Comparison of ENCODE assay signal across 9 mouse cellular contexts in genomic region chr3:65442269-65442668, GRCm38 (mm10). TPM values are rescaled to one million over a fixed set of nuclear protein-coding genes. Genes with fewer than 3 reads are reported as not detected.
DNase-seq lines count a peak whose midpoint lies in the region; ATAC-seq and TF ChIP-seq lines count a peak whose summit lies in the region.
"Had no signal": no experiment of that assay in that cellular context is flagged by ENCODE, and none has a peak within 500 bp of the region (broad histone marks: within the 10 kb centered on the region; RNA-seq: fewer than 3 reads in every experiment).

No protein-coding gene starts in this region.

- WGBS in liver, postnatal 0 days (ENCODE audit: insufficient replicate concordance): 76% methylated on average over 4 of the region's 4 CpGs

- no peak overlapping the region for H3K4me3 ChIP-seq in liver, postnatal 0 days (ENCODE audit: low read depth, low read length)
- H3K4me3 ChIP-seq: liver, embryonic 15.5 days had no signal

- no peak for TF ChIP-seq EP300 in liver, postnatal 0 days (IDR thresholded peaks at IDR 0.05; ENCODE audit: low read depth)

- H3K27me3 ChIP-seq in liver, postnatal 0 days (ENCODE audit: insufficient read depth, low read length): no peaks in the 10 kb centered on the region
- H3K27me3 ChIP-seq: liver, embryonic 15.5 days had no signal

- no peaks in the 10 kb centered on the region for H3K36me3 ChIP-seq in liver, postnatal 0 days (replicated peaks; ENCODE audit: insufficient read depth, low read length)
- H3K36me3 ChIP-seq: liver, embryonic 15.5 days had no signal

- H3K4me2 ChIP-seq in liver, postnatal 0 days (ENCODE audit: low read depth, low read length): no peak overlapping the region
- H3K4me2 ChIP-seq: liver, embryonic 15.5 days had no signal

- no peak overlapping the region for H3K27ac ChIP-seq in liver, postnatal 0 days (ENCODE audit: low read depth)
- H3K27ac ChIP-seq: liver, embryonic 15.5 days had no signal

- ATAC-seq in frontal cortex, adult (ENCODE audit: low TSS enrichment): peak; percentile 64; the same call in 1 of the 2 replicates
- no peak for ATAC-seq in liver, postnatal 0 days

- TF ChIP-seq CTCF in liver, postnatal 0 days (IDR thresholded peaks at IDR 0.05; ENCODE audit: low read depth): no peak

- DNase-seq in frontal cortex, postnatal 36 days (ENCODE audit: low spot score in 2 of 2): no peak
- DNase-seq in urinary bladder, postnatal 25 days (ENCODE audit: low spot score): peak; percentile 39
- DNase-seq in urinary bladder, adult 2 months (ENCODE audit: low spot score): no peak
- DNase-seq in heart, postnatal 4 days: peak; percentile 62
- peak; percentile 72 for DNase-seq in lung, postnatal 25 days (ENCODE audit: low spot score)
- no peak for DNase-seq in T-cell, adult 2 months (ENCODE audit: low spot score)
- DNase-seq in liver, postnatal 0 days: no peak

- H3K4me1 ChIP-seq in liver, postnatal 0 days (ENCODE audit: insufficient read depth): no peaks in the 10 kb centered on the region
- H3K4me1 ChIP-seq: liver, embryonic 15.5 days had no signal

- no peaks in the 10 kb centered on the region for H3K9me3 ChIP-seq in liver, postnatal 0 days (ENCODE audit: low read length)
- H3K9me3 ChIP-seq: liver, embryonic 15.5 days had no signal

- H3K9ac ChIP-seq in liver, postnatal 0 days (replicated peaks): no peak overlapping the region
- H3K9ac ChIP-seq: liver, embryonic 15.5 days had no signal

RNA-seq across cellular contexts. Expression of gene Ssr3, which starts 49.8 kb away (rescaled TPM):
- 169 and 171 TPM in 2 replicates for polyA plus RNA-seq in urinary bladder, adult 2 months (2012; rRNA removed)
- total RNA-seq in heart, postnatal 4 days (2021): 100 to 1,000 TPM; 178 TPM
- 83.6 and 89.5 TPM in 2 replicates for polyA plus RNA-seq in liver, postnatal 0 days (2015; fragmentation: Nextera tagmentation; extraction: Ambion mirVana)

Comparison
In these comparisons a context has a peak if more than half of its experiments do, and no peak if none do; other contexts are left out.
1. DNase-seq: peak in urinary bladder, postnatal 25 days (single experiment), heart, postnatal 4 days (single experiment) and lung, postnatal 25 days (single experiment); none in frontal cortex, postnatal 36 days (0 of 2), urinary bladder, adult 2 months (single experiment), T-cell, adult 2 months (single experiment) and liver, postnatal 0 days (single experiment).